Mouse (Mus musculus): Measurements from ENCODE around the gene Olfr1511. TPM values are rescaled to one million over a fixed set of nuclear protein-coding genes. Genes with fewer than 3 reads are reported as not detected.
"Not testable (repeated sequence)": the region's sequence is repeated elsewhere in the genome, so short reads cannot be mapped to it uniquely, and the experiment has no call there.

Gene Olfr1511
- not detected for total RNA-seq (2021)
- long read RNA-seq, experiment 1 = 0 reads
- long read RNA-seq, experiment 2 = 0 reads

DNA sequence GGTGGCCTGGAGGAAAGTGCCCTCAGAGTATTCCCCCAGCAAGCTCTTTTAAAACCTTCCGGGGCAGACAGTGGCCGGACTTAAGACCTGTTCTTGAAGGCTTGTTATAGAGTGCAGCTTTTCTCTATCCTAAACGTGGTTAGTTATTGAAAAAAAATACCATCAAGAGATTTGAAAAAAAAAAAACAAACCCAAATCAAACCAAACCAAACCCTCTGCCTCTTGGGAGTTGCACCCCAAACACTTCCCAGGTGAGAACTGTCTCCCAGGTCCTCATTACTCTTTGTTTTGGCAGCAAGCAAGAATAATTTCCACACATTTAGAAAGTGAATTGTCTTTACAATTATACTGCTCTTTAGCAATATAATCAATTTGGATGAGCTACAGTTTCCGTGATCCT lies at the start of gene Olfr1511:
TSS of gene Olfr1511 (minus strand) at position 101 of the 400 bp plus-strand sequence.
- no peak for DNase-seq (ENCODE audit: low spot score in 2 of 2)

DNA sequence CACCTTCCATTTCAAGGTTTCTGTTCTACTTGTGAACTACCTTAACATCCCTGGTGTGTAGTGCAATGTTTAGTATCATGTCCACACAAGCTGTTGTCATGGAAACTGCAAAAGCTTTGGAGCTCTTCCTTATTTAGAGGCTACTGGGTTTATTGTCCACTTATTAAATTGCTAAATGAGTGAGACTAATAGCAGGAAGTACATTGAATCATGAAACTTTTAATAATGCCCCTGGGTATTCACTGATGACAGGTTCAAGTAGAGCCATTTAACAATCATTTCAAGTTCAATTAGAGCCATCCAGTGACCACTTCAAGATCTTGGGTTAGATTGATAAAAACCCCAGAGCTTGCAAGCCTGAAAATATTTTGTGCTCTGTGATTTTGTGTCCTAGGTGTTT lies 45.5 kb upstream of the Olfr1511 start, which contains the start of gene Olfr1509:
TSS of gene Olfr1509 (plus strand) at position 301 of the 400 bp plus-strand sequence.
- no peak for DNase-seq (ENCODE audit: low spot score in 2 of 2)

DNA sequence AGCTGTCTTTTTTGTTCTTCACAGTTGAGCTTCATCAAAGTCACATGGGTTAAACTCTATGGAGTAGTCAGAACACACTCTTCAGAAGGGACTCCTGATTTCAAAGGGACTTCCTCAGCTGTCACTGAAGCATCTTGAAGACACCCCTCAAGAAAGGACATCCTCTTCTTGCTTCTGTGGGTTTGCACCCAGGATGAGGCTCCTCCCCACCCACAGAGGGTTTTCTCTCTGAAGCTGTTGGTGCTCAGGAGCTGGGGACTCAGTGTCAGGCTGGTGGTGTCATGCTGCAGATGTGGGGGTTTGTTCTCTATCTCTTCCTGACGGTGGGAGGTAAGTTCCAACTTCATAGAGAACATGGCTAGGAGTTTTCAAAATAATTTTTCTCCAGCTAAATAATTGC lies 30.5 kb upstream of the Olfr1511 start:
- DNase-seq (ENCODE audit: low spot score in 2 of 2) = no peak

DNA sequence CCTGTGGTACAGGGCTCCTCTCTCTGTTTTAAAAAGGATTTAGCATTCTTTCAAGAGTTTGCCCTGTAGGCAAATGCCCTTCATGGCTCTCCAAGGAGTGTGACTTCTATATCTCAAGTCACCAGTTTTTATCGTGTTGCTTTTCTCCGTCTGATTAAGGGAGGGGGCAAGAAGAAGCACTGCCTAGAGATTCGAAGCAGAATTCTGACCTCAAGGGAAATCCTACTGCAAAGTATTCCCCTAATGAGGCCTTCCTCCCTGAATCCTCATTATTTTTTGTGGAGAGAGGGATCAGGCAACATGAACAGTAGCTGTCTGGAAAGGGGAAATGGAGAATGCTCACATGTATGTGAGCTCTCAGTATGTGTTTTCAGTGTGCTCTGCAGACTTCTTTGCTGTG lies 17.1 kb upstream of the Olfr1511 start, which contains the start of gene Olfr1510:
TSS of gene Olfr1510 (minus strand) at position 101 of the 400 bp plus-strand sequence.
- no peak for DNase-seq (ENCODE audit: low spot score in 2 of 2)

DNA sequence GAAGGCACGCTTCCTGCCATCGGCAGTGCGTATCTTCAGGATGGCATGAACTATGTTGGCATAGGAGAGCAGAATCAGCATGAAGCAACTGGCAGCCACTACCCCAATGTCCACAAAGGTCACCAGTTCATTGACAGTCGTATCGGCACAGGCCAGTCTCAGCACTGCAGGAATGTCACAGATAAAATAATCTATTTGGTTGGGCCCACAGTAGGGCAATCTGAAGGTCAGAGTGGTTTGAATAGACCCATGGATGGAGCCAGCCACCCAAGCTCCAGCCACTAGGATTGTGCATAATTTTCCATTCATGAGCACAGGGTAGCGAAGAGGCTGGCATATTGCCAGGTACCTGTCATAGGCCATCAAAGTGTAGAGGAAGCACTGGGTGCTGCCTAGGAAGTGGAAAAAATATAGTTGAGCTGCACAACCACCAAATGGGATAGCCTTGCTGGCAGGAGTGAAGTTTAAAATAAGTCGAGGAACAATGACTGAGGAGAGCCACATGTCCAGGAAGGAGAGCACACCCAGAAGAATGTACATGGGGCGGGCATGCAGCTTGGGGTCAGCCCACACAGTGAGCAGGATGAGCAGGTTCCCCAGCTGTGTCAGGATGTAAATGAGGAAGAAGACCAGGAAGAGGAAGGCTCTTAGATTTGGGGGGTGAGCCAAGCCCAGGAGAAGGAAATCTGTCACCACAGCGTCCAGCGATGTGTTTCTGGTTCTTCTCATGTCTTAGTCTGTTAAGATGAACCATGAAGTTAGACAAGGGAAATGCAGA lies 13.2 kb upstream of the Olfr1511 start:
- DNase-seq (ENCODE audit: low spot score in 2 of 2) = not testable (repeated sequence)

DNA sequence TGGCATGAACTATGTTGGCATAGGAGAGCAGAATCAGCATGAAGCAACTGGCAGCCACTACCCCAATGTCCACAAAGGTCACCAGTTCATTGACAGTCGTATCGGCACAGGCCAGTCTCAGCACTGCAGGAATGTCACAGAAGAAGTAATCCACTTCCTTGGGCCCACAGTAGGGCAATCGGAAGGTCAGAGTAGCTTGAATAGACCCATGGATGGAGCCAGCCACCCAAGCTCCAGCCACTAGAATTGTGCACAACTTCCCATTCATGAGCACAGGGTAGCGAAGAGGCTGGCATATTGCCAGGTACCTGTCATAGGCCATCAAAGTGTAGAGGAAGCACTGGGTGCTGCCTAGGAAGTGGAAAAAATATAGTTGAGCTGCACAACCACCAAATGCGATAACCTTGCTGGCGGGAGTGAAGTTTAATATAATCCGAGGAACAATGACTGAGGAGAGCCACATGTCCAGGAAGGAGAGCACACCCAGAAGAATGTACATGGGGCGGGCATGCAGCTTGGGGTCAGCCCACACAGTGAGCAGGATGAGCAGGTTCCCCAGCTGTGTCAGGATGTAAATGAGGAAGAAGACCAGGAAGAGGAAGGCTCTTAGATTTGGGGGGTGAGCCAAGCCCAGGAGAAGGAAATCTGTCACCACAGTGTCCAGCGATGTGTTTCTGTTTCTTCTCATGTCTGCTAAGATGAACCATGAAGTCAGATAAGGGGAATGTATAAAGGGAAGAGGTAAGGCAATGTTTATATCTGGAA lies 6.9 kb downstream of the Olfr1511 start:
- DNase-seq (ENCODE audit: low spot score in 2 of 2) = not testable (repeated sequence)

DNA sequence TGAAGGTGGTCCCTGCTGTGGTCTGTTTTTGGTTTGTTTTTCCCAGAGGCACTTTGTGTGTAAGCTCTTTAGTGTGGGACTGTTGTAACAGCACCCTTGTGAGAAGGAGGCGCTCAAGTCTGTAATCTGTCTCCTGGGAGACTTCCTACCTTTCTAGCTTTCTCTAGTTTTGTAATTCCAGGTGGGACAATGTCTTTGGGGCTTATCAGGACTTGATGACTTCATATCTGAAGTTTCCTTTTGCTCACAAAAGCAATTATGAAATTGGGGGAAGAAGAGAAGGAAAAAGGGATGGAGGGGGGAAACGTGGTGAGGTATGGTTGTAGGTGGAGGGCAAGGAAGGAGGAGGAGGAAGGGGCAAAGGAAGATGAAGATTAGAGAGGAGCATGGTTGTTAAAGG lies 18.1 kb downstream of the Olfr1511 start, which contains the start of gene Olfr1512:
TSS of gene Olfr1512 (minus strand) at position 101 of the 400 bp plus-strand sequence.
- no peak for DNase-seq (ENCODE audit: low spot score in 2 of 2)

DNA sequence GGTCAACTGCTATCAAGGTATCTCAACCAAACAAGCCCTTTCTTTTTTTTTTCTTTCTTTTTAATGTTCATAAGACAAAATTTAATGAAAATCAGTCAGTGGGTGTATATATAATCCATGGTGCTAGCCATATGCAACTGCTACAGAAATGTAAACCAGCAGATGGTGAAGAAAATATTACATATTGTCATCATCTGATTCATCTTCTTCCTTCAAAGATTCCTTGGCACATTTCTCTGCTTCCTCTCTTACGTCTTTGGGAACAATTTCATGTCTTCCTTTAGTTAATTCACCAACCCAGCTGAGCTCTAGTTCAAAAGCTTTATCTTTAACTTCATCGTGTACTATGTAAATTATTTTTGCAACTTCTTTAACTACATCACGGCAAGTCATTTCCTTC lies 28.4 kb downstream of the Olfr1511 start:
- peak in 1 of 2 experiments; percentile 20 for DNase-seq (ENCODE audit: low spot score in 2 of 2)

DNA sequence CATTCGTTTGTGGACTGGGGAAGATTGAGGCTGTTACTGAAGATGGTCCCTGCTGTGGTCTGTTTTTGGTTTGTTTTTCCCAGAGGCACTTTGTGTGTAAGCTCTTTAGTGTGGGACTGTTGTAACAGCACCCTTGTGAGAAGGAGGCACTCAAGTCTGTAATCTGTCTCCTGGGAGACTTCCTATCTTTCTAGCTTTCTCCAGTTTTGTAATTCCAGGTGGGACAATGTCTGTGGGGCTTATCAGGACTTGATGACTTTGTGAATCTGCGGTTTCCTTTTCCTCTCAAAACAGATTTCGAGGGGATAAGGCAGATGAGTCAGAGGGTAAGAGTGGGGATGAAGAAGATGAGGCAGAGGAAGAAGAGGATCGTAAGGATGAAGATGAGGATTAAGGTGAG lies 40.9 kb downstream of the Olfr1511 start, which contains the start of gene Olfr1513:
TSS of gene Olfr1513 (minus strand) at position 101 of the 400 bp plus-strand sequence.
- DNase-seq (ENCODE audit: low spot score in 2 of 2) = no peak

Other genes starting within 250 kb of the Olfr1511 start
- gene Supt16, start 200.0 kb downstream of the Olfr1511 start, total RNA-seq (2021) = 10 to 100 TPM; 48.3 TPM
- gene Chd8, start 139.6 kb downstream of the Olfr1511 start, total RNA-seq (2021) = 100 to 1,000 TPM; 110 to 124 TPM
- 10 to 100 TPM; 56.1 to 63.3 TPM for gene Tox4, start 118.2 kb downstream of the Olfr1511 start, total RNA-seq (2021)
- gene Rab2b, start 117.8 kb downstream of the Olfr1511 start, total RNA-seq (2021) = 10 to 100 TPM; 34.6 to 38.0 TPM
- 10 to 100 TPM; 33.4 to 36.4 TPM for gene Mettl3, start 92.3 kb downstream of the Olfr1511 start, total RNA-seq (2021)
- gene Sall2, start 68.6 kb downstream of the Olfr1511 start, total RNA-seq (2021) = 10 to 100 TPM; 40.8 to 43.0 TPM
- gene Olfr1513, start 41.0 kb downstream of the Olfr1511 start, total RNA-seq (2021) = not detected
- not detected for gene Olfr1512, start 18.2 kb downstream of the Olfr1511 start, total RNA-seq (2021)
- not detected for gene Olfr1510, start 17.0 kb upstream of the Olfr1511 start, total RNA-seq (2021)
- not detected for gene Olfr1509, start 45.6 kb upstream of the Olfr1511 start, total RNA-seq (2021)
- gene Olfr1508, start 70.1 kb upstream of the Olfr1511 start, total RNA-seq (2021) = not detected
- under 1 TPM in 1 of 2 experiments, not detected in 1; 0.69 TPM for gene Olfr1507, start 98.4 kb upstream of the Olfr1511 start, total RNA-seq (2021)

Data from layer of hippocampus, postnatal 14 days (tissue).